Mouse (Mus musculus): ENCODE measurements around the gene Cnga1. TPM values are rescaled to one million over a fixed set of nuclear protein-coding genes. Genes with fewer than 3 reads are reported as not detected.

Gene Cnga1
- polyA plus RNA-seq, 1 experiment from 2014 or later: not detected

GRCm38 (mm10) chr5:72664854-72665253 lies 20.8 kb upstream of the Cnga1 start:
- Histone ChIP-seq H3K4me1 (ENCODE audit: control insufficient read depth, insufficient read depth, low read length) (peaks cover 7% of the 10 kb centered on the region; the same call in 1 of the 2 replicates), H3K27ac (ENCODE audit: low read length) (no peak overlapping the region), H3K9me3 (ENCODE audit: control insufficient read depth, low read length) (no peaks in the 10 kb centered on the region), H3K9ac (ENCODE audit: low read depth, low read length) (no peak overlapping the region), H3K27me3 (replicated peaks; ENCODE audit: control insufficient read depth, insufficient read depth, low read length) (no peaks in the 10 kb centered on the region), H3K36me3 (ENCODE audit: control insufficient read depth, insufficient read depth, low read length) (no peaks in the 10 kb centered on the region), H3K4me3 (ENCODE audit: low read length) (no peak overlapping the region), H3K4me2 (ENCODE audit: low read depth, low read length) (no peak overlapping the region)
- peak; percentile 51; the same call in 1 of the 2 replicates for ATAC-seq
- 47% methylated on average over 3 of the region's 3 CpGs for WGBS

GRCm38 (mm10) chr5:72664126-72664525 lies 20.1 kb upstream of the Cnga1 start:
- Histone ChIP-seq H3K9ac (ENCODE audit: low read depth, low read length) (no peak overlapping the region), H3K4me1 (ENCODE audit: control insufficient read depth, insufficient read depth, low read length) (peaks cover 7% of the 10 kb centered on the region; the same call in 1 of the 2 replicates), H3K27ac (ENCODE audit: low read length) (no peak overlapping the region), H3K4me3 (ENCODE audit: low read length) (no peak overlapping the region), H3K36me3 (ENCODE audit: control insufficient read depth, insufficient read depth, low read length) (no peaks in the 10 kb centered on the region), H3K4me2 (ENCODE audit: low read depth, low read length) (no peak overlapping the region), H3K27me3 (replicated peaks; ENCODE audit: control insufficient read depth, insufficient read depth, low read length) (no peaks in the 10 kb centered on the region), H3K9me3 (ENCODE audit: control insufficient read depth, low read length) (no peaks in the 10 kb centered on the region)
- WGBS: 72% methylated on average over 5 of the region's 5 CpGs
- no peak for ATAC-seq

- H3K9me3 ChIP-seq (ENCODE audit: control insufficient read depth, low read length): no peaks in the 10 kb centered on the region
- H3K27ac ChIP-seq (ENCODE audit: low read length): no peak overlapping the region
- no peak for ATAC-seq
- H3K4me1 ChIP-seq (ENCODE audit: control insufficient read depth, insufficient read depth, low read length): peaks cover 7% of the 10 kb centered on the region; the same call in 1 of the 2 replicates
- no peaks in the 10 kb centered on the region for H3K27me3 ChIP-seq (replicated peaks; ENCODE audit: control insufficient read depth, insufficient read depth, low read length)
- no peak overlapping the region for H3K4me2 ChIP-seq (ENCODE audit: low read depth, low read length)
- H3K4me3 ChIP-seq (ENCODE audit: low read length): no peak overlapping the region
- no peaks in the 10 kb centered on the region for H3K36me3 ChIP-seq (ENCODE audit: control insufficient read depth, insufficient read depth, low read length)
- WGBS: 76% methylated on average over 6 of the region's 6 CpGs
- H3K9ac ChIP-seq (ENCODE audit: low read depth, low read length): no peak overlapping the region
These were observed 17.1 kb upstream of the Cnga1 start for GRCm38 (mm10) chr5:72661051-72661781.

- H3K27me3 ChIP-seq (replicated peaks; ENCODE audit: control insufficient read depth, insufficient read depth, low read length): no peaks in the 10 kb centered on the region
- no peak overlapping the region for H3K4me2 ChIP-seq (ENCODE audit: low read depth, low read length)
- no peak overlapping the region for H3K9ac ChIP-seq (ENCODE audit: low read depth, low read length)
- no peaks in the 10 kb centered on the region for H3K9me3 ChIP-seq (ENCODE audit: control insufficient read depth, low read length)
- peaks cover 12% of the 10 kb centered on the region; the same call in 1 of the 2 replicates for H3K4me1 ChIP-seq (ENCODE audit: control insufficient read depth, insufficient read depth, low read length)
- no peak overlapping the region for H3K4me3 ChIP-seq (ENCODE audit: low read length)
- 73% methylated on average over 13 of the region's 13 CpGs for WGBS
- ATAC-seq: no peak
- H3K27ac ChIP-seq (ENCODE audit: low read length): no peak overlapping the region
- no peaks in the 10 kb centered on the region for H3K36me3 ChIP-seq (ENCODE audit: control insufficient read depth, insufficient read depth, low read length)
These were observed 14.3 kb upstream of the Cnga1 start for GRCm38 (mm10) chr5:72658375-72658774.

GRCm38 (mm10) chr5:72656270-72656791 lies 12.3 kb upstream of the Cnga1 start:
- Histone ChIP-seq H3K4me2 (ENCODE audit: low read depth, low read length) (peak overlapping the region; percentile 39), H3K9me3 (ENCODE audit: control insufficient read depth, low read length) (no peaks in the 10 kb centered on the region), H3K36me3 (ENCODE audit: control insufficient read depth, insufficient read depth, low read length) (no peaks in the 10 kb centered on the region), H3K27me3 (replicated peaks; ENCODE audit: control insufficient read depth, insufficient read depth, low read length) (no peaks in the 10 kb centered on the region), H3K9ac (ENCODE audit: low read depth, low read length) (no peak overlapping the region), H3K4me1 (ENCODE audit: control insufficient read depth, insufficient read depth, low read length) (peaks cover 12% of the 10 kb centered on the region; the same call in 1 of the 2 replicates), H3K4me3 (ENCODE audit: low read length) (peak overlapping the region; percentile 28), H3K27ac (ENCODE audit: low read length) (peak overlapping the region; percentile 56)
- peak; percentile 89 for ATAC-seq
- 34% methylated on average over 7 of the region's 7 CpGs for WGBS

- H3K4me2 ChIP-seq (ENCODE audit: low read depth, low read length): no peak overlapping the region
- H3K27ac ChIP-seq (ENCODE audit: low read length): no peak overlapping the region
- no peak overlapping the region for H3K4me3 ChIP-seq (ENCODE audit: low read length)
- 0 out of 2 replicates have a peak, but pooled peaks cover 5% of the 10 kb centered on the region for H3K4me1 ChIP-seq (ENCODE audit: control insufficient read depth, insufficient read depth, low read length)
- no peak overlapping the region for H3K9ac ChIP-seq (ENCODE audit: low read depth, low read length)
- no peaks in the 10 kb centered on the region for H3K27me3 ChIP-seq (replicated peaks; ENCODE audit: control insufficient read depth, insufficient read depth, low read length)
- no peaks in the 10 kb centered on the region for H3K9me3 ChIP-seq (ENCODE audit: control insufficient read depth, low read length)
- H3K36me3 ChIP-seq (ENCODE audit: control insufficient read depth, insufficient read depth, low read length): no peaks in the 10 kb centered on the region
- ATAC-seq: no peak
- 53% methylated on average over 10 of the region's 10 CpGs for WGBS
These were observed 9.1 kb upstream of the Cnga1 start for GRCm38 (mm10) chr5:72653068-72653674.

GRCm38 (mm10) chr5:72648987-72649735 lies 5.1 kb upstream of the Cnga1 start:
- Histone ChIP-seq H3K9ac (ENCODE audit: low read depth, low read length) (no peak overlapping the region), H3K4me3 (ENCODE audit: low read length) (peak overlapping the region; percentile 65), H3K27ac (ENCODE audit: low read length) (peak overlapping the region; percentile 80; the same call in 1 of the 2 replicates), H3K27me3 (replicated peaks; ENCODE audit: control insufficient read depth, insufficient read depth, low read length) (no peaks in the 10 kb centered on the region), H3K36me3 (ENCODE audit: control insufficient read depth, insufficient read depth, low read length) (no peaks in the 10 kb centered on the region), H3K9me3 (ENCODE audit: control insufficient read depth, low read length) (no peaks in the 10 kb centered on the region), H3K4me1 (ENCODE audit: control insufficient read depth, insufficient read depth, low read length) (peaks cover 1% of the 10 kb centered on the region; the same call in 1 of the 2 replicates), H3K4me2 (ENCODE audit: low read depth, low read length) (peak overlapping the region; percentile 84)
- ATAC-seq: peak; percentile 8; the same call in 1 of the 2 replicates
- 60% methylated on average over 9 of the region's 9 CpGs for WGBS

- Histone ChIP-seq H3K9me3 (ENCODE audit: control insufficient read depth, low read length) (no peaks in the 10 kb centered on the region), H3K27me3 (replicated peaks; ENCODE audit: control insufficient read depth, insufficient read depth, low read length) (no peaks in the 10 kb centered on the region), H3K27ac (ENCODE audit: low read length) (peak overlapping the region; percentile 80), H3K4me2 (ENCODE audit: low read depth, low read length) (peak overlapping the region; percentile 84), H3K4me1 (ENCODE audit: control insufficient read depth, insufficient read depth, low read length) (peaks cover 3% of the 10 kb centered on the region; the same call in 1 of the 2 replicates), H3K4me3 (ENCODE audit: low read length) (peak overlapping the region; percentile 65), H3K36me3 (ENCODE audit: control insufficient read depth, insufficient read depth, low read length) (no peaks in the 10 kb centered on the region), H3K9ac (ENCODE audit: low read depth, low read length) (peak overlapping the region; percentile 73)
- WGBS: 7% methylated on average over 18 of the region's 18 CpGs
- peak; percentile 32 for ATAC-seq
These were observed 4.0 kb upstream of the Cnga1 start for GRCm38 (mm10) chr5:72647958-72648595.
